Mouse (Mus musculus): ENCODE data around the gene Msl1. TPM values are rescaled to one million over a fixed set of nuclear protein-coding genes. Genes with fewer than 3 reads are reported as not detected.
"Not testable (repeated sequence)": the region's sequence is repeated elsewhere in the genome, so short reads cannot be mapped to it uniquely, and the experiment has no call there.

Msl1 gene
- polyA plus RNA-seq, 1 experiment from 2014 or later = 18.9 TPM

- Histone ChIP-seq H3K9ac (no peak overlapping the region), H3K36me3 (peaks cover 50% of the 10 kb centered on the region), H3K4me2 (replicated peaks) (no peak overlapping the region), H3K4me3 (replicated peaks) (no peak overlapping the region), H3K27me3 (replicated peaks) (no peaks in the 10 kb centered on the region), H3K9me3 (no peaks in the 10 kb centered on the region), H3K4me1 (replicated peaks) (no peaks in the 10 kb centered on the region), H3K27ac (no peak overlapping the region)
- 96% methylated on average over 5 of the region's 5 CpGs for WGBS
- no peak for ATAC-seq
Measured at GRCm38 (mm10) chr11:98820968-98821367, 25.7 kb downstream of the Msl1 start.

GRCm38 (mm10) chr11:98826071-98826470, 30.8 kb downstream of the Msl1 start:
- H3K4me3 ChIP-seq (replicated peaks); H3K27ac ChIP-seq: not testable (repeated sequence)
- 100% methylated on average over 2 of the region's 2 CpGs for WGBS

DNA sequence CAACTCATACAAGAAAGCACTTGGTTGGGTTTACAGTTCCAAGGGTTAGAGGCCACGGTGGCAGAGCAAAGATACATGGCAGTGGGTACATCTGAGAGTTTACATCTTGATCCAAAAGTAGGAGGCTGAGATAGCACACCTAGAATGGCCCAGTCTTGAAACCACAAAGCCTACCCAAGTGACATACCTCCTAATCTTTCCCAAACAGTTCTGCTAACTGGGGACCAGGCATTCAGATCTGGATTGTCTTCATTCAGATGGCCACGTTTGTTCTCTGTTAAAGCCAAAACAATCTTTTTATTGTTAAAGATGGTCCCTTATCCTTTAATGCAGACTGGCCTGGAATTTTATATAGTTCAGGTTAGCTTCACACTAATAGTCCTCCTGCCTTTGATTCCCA, 32.6 kb downstream of the Msl1 start:
- H3K4me3 ChIP-seq (replicated peaks) = no peak overlapping the region
- H3K4me1 ChIP-seq (replicated peaks) = no peaks in the 10 kb centered on the region
- peaks cover 68% of the 10 kb centered on the region for H3K36me3 ChIP-seq
- H3K27ac ChIP-seq = no peak overlapping the region
- H3K9me3 ChIP-seq = no peaks in the 10 kb centered on the region
- WGBS = 80% methylated on average over 2 of the region's 2 CpGs
- no peak overlapping the region for H3K4me2 ChIP-seq (replicated peaks)
- no peak overlapping the region for H3K9ac ChIP-seq
- ATAC-seq = no peak
- H3K27me3 ChIP-seq (replicated peaks) = no peaks in the 10 kb centered on the region

More at GRCm38 (mm10) chr11:98826071-98826470, 30.8 kb downstream of the Msl1 start:
- not testable (repeated sequence) for ATAC-seq; H3K9ac ChIP-seq; H3K9me3 ChIP-seq; H3K27me3 ChIP-seq (replicated peaks); H3K4me1 ChIP-seq (replicated peaks); H3K4me2 ChIP-seq (replicated peaks)
- H3K36me3 ChIP-seq = peaks cover 64% of the 10 kb centered on the region

DNA sequence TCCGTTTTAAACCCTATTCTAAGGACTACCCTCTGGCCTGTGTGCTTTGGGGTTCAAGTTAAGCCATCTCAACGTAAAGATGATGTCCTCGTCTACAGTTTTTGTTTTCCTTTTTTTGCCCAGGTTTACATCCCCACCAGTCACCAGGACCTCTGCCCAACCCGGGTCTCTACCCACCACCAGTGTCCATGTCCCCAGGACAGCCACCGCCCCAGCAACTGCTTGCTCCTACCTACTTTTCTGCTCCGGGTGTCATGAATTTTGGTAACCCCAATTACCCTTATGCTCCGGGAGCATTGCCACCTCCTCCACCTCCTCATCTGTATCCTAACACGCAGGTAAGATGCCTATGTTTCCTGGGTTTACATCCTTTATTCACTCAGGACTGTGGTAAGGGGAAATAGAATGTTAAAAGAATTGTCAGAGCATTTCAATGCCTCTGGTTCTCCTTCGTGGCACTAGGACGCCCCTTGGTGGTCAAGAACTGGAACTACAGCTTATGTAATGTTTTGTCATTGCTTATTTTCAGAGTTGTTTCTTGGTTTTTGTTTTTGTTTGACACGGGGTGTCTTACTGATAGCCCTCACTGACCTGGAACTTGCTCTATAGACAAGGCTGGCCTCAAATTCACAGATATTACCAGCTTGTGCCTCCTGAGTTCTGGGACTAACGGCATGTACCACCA, 33.9 kb downstream of the Msl1 start:
- no peaks in the 10 kb centered on the region for H3K27me3 ChIP-seq (replicated peaks)
- H3K4me2 ChIP-seq (replicated peaks) = no peak overlapping the region
- no peaks in the 10 kb centered on the region for H3K4me1 ChIP-seq (replicated peaks)
- H3K27ac ChIP-seq = no peak overlapping the region
- WGBS = 75% methylated on average over 12 of the region's 12 CpGs
- H3K36me3 ChIP-seq = peaks cover 69% of the 10 kb centered on the region
- H3K9me3 ChIP-seq = no peaks in the 10 kb centered on the region
- no peak overlapping the region for H3K4me3 ChIP-seq (replicated peaks)
- no peak for ATAC-seq
- H3K9ac ChIP-seq = no peak overlapping the region

DNA sequence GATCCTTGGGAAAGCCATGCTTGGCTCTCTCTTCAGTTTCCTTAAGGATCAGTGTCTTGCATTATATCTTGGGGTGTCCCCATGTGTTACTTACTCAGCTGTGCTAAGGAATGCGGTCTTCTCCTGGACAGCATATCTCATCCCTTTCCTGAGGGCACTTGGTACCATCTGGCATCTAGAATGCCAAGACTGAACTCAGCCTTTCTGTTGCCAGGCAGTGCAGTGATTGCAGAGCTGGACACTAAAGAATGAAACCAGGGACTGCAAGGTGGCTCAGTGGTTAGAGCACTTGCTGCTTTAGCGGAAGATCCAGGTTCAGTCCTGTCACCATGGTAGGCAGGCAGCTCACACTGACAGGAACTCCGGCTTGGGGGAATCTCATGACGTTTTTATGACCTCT, 34.6 kb downstream of the Msl1 start:
- 68% methylated on average over 4 of the region's 4 CpGs for WGBS

DNA sequence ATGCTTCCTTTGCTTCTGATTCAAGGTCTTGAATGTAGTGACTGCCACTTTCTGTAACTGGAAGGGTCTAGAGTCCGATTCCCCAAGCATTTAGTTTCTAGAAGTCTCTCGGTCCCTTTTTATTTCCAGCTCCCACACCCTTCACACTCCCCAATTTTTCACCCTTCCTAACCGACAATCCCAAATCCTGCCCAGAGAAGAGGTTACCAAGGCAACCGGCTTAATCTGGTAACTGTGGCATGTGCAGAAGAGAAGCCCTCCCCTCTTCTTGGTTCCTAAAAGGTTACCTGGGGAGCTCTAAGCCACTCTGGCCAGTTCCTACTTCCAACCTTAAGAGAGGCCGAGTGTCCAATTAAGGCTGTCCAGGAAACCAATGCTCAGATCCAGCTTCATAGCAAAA, 40.0 kb downstream of the Msl1 start:
- WGBS = 56% methylated on average over 5 of the region's 5 CpGs
- H3K9ac ChIP-seq = no peak overlapping the region
- H3K27me3 ChIP-seq (replicated peaks) = peaks cover 12% of the 10 kb centered on the region; the same call in 1 of the 2 replicates
- peaks cover 25% of the 10 kb centered on the region for H3K36me3 ChIP-seq
- peaks cover 27% of the 10 kb centered on the region for H3K4me1 ChIP-seq (replicated peaks)
- H3K4me2 ChIP-seq (replicated peaks) = no peak overlapping the region
- H3K9me3 ChIP-seq = no peaks in the 10 kb centered on the region
- ATAC-seq = no peak
- no peak overlapping the region for H3K27ac ChIP-seq
- no peak overlapping the region for H3K4me3 ChIP-seq (replicated peaks)

More for the DNA sequence above, 34.6 kb downstream of the Msl1 start:
- no peak overlapping the region for H3K27ac ChIP-seq
- no peaks in the 10 kb centered on the region for H3K27me3 ChIP-seq (replicated peaks)
- no peak overlapping the region for H3K9ac ChIP-seq
- H3K36me3 ChIP-seq = peaks cover 64% of the 10 kb centered on the region
- no peak overlapping the region for H3K4me3 ChIP-seq (replicated peaks)
- ATAC-seq = no peak
- no peak overlapping the region for H3K4me2 ChIP-seq (replicated peaks)
- no peaks in the 10 kb centered on the region for H3K9me3 ChIP-seq
- no peaks in the 10 kb centered on the region for H3K4me1 ChIP-seq (replicated peaks)

DNA sequence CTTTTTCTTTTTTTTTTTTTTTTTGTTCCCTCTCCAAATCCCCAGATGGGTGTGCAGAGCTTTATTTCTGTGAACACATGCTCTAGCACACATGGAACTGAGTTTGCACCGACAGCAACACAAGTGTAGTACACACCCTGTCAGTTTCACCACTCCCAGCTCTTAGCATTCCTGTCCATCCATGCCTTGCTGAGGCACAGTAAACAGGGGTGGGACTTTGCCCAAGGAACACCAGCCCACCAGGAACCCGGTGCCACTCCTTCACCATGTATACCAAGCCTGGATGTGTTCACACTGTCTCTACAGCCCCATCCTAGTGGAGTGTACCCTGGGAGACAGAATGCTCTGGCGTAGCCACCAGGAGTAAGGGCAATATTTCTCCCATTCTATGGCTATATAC, 40.4 kb downstream of the Msl1 start:
- no peak overlapping the region for H3K4me3 ChIP-seq (replicated peaks)
- peaks cover 25% of the 10 kb centered on the region for H3K36me3 ChIP-seq
- H3K27ac ChIP-seq = peak overlapping the region; percentile 17; the same call in 1 of the 2 replicates
- WGBS = 47% methylated on average over 3 of the region's 3 CpGs
- H3K9me3 ChIP-seq = no peaks in the 10 kb centered on the region
- peak; percentile 37 for ATAC-seq
- peak overlapping the region; percentile 94; the same call in 1 of the 2 replicates for H3K4me2 ChIP-seq (replicated peaks)
- H3K4me1 ChIP-seq (replicated peaks) = peaks cover 27% of the 10 kb centered on the region
- H3K27me3 ChIP-seq (replicated peaks) = peaks cover 12% of the 10 kb centered on the region; the same call in 1 of the 2 replicates
- no peak overlapping the region for H3K9ac ChIP-seq

- H3K4me2 ChIP-seq (replicated peaks) = peak overlapping the region; percentile 94
- WGBS = 26% methylated on average over 7 of the region's 7 CpGs
- peaks cover 23% of the 10 kb centered on the region for H3K36me3 ChIP-seq
- peaks cover 27% of the 10 kb centered on the region for H3K4me1 ChIP-seq (replicated peaks)
- H3K27me3 ChIP-seq (replicated peaks) = peaks cover 12% of the 10 kb centered on the region; the same call in 1 of the 2 replicates
- H3K9ac ChIP-seq = no peak overlapping the region
- H3K9me3 ChIP-seq = no peaks in the 10 kb centered on the region
- peak overlapping the region; percentile 77 for H3K4me3 ChIP-seq (replicated peaks)
- H3K27ac ChIP-seq = peak overlapping the region; percentile 17; the same call in 1 of the 2 replicates
- peak; percentile 37 for ATAC-seq
Measured at GRCm38 (mm10) chr11:98836128-98836527, 40.8 kb downstream of the Msl1 start.

DNA sequence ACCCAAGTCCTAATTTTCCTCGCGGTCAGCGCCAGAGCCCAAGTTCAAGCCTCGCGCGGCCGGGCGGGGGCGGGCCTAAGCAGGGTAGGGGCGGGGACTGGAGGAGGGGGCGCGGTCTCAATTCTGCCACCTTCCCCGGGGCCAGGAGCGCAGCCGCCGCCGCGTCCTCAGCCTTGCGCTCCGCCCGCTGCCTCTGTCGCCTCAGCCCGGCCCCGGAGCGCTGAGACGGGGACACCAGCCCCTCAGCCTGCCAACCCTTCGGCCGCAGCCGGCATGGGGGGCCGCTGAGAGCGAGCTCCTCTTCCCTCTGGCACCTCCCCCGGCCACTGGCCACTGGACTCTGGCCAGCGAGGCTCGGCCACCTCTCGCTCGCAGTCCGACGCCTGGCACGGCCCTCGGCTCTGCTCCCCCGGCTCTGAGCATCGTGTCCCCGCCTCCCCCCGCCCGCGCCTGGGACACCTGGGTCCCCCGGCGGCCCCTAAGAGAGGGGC, 41.4 kb downstream of the Msl1 start, which contains the start of gene Rapgefl1:
TSS of gene Rapgefl1 (plus strand) at position 135 of the 491 bp plus-strand sequence.
- Histone ChIP-seq H3K4me1 (replicated peaks) (peaks cover 27% of the 10 kb centered on the region), H3K27ac (peak within 1 kb of the TSS; percentile 32; the same call in 1 of the 2 replicates), H3K36me3 (peaks cover 20% of the 10 kb centered on the region), H3K9ac (peak within 1 kb of the TSS; percentile 78), H3K9me3 (no peaks in the 10 kb centered on the region), H3K27me3 (replicated peaks) (peaks cover 12% of the 10 kb centered on the region; the same call in 1 of the 2 replicates), H3K4me3 (replicated peaks) (peak within 1 kb of the TSS; percentile 77), H3K4me2 (replicated peaks) (peak within 1 kb of the TSS; percentile 94)
- WGBS = under 1% methylated on average over 44 of the region's 48 CpGs
- peak; percentile 91 for ATAC-seq

DNA sequence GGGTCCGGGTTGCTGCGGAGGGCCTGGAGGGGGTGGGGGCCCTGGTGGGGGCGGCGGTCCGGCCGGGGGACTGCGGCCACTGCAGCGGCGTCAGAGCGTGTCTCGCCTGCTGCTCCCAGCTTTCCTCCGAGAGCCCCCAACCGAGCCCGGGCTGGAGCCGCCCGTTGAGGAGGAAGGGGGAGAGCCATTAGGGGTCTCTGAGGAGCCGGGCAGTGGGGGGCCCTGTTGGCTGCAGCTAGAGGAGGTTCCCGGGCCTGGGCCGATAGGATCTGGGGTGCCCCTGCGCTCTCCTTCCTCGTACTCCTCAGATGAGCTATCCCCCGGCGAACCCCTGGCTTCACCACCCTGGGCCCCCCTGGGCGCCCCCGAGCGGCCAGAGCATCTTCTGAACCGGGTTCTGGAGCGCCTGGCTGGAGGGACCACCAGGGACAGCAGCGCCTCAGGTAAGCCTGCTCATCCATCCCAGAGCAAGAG, 42.0 kb downstream of the Msl1 start:
- H3K9ac ChIP-seq = peak overlapping the region; percentile 78
- no peak overlapping the region for H3K27ac ChIP-seq
- peaks cover 14% of the 10 kb centered on the region for H3K36me3 ChIP-seq
- H3K4me2 ChIP-seq (replicated peaks) = peak overlapping the region; percentile 94
- peak overlapping the region; percentile 77 for H3K4me3 ChIP-seq (replicated peaks)
- 5% methylated on average over 15 of the region's 29 CpGs for WGBS
- peaks cover 12% of the 10 kb centered on the region; the same call in 1 of the 2 replicates for H3K27me3 ChIP-seq (replicated peaks)
- ATAC-seq = peak; percentile 9
- no peaks in the 10 kb centered on the region for H3K9me3 ChIP-seq
- H3K4me1 ChIP-seq (replicated peaks) = peaks cover 27% of the 10 kb centered on the region

GRCm38 (mm10) chr11:98837917-98838316, 42.6 kb downstream of the Msl1 start:
- Histone ChIP-seq H3K9me3 (no peaks in the 10 kb centered on the region), H3K9ac (no peak overlapping the region), H3K27ac (no peak overlapping the region), H3K27me3 (replicated peaks) (peaks cover 12% of the 10 kb centered on the region; the same call in 1 of the 2 replicates), H3K4me2 (replicated peaks) (peak overlapping the region; percentile 94), H3K4me1 (replicated peaks) (peaks cover 27% of the 10 kb centered on the region), H3K36me3 (peaks cover 8% of the 10 kb centered on the region), H3K4me3 (replicated peaks) (no peak overlapping the region; the same call in 1 of the 2 replicates)
- ATAC-seq = no peak
- WGBS = 62% methylated on average over 11 of the region's 11 CpGs

GRCm38 (mm10) chr11:98838512-98838911, 43.2 kb downstream of the Msl1 start:
- peaks cover 12% of the 10 kb centered on the region; the same call in 1 of the 2 replicates for H3K27me3 ChIP-seq (replicated peaks)
- H3K4me1 ChIP-seq (replicated peaks) = peaks cover 27% of the 10 kb centered on the region
- no peak overlapping the region for H3K9ac ChIP-seq
- peaks cover 2% of the 10 kb centered on the region; the same call in 1 of the 2 replicates for H3K36me3 ChIP-seq
- H3K4me2 ChIP-seq (replicated peaks) = no peak overlapping the region
- no peaks in the 10 kb centered on the region for H3K9me3 ChIP-seq
- WGBS = 82% methylated on average over 9 of the region's 9 CpGs
- no peak for ATAC-seq
- no peak overlapping the region for H3K4me3 ChIP-seq (replicated peaks)
- no peak overlapping the region for H3K27ac ChIP-seq
